Mouse (Mus musculus): Measurements from ENCODE around the gene Tspan13.

Gene Tspan13

DNA sequence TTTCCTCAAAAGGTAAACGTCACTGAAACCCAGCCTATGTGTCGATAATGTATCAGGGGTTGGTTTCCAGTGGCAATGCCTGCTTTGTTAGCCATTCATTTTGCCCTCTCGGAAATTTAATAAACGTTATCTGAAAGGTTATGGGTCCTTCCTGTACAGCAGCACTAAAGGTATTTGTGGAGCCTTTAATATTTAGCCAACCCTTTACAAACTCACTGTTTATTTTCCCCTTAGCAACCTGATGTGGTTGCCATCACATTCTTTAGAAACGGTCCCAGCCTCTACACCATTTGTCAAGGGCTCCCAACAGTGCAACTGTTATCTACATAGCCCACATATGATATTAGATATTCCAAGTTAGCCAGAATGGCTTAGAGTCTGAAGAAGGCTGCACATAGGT lies 62.7 kb downstream of the Tspan13 start:
- no peak for DNase-seq (ENCODE audit: low read depth in 1 of 2, low spot score in 2 of 2)

DNA sequence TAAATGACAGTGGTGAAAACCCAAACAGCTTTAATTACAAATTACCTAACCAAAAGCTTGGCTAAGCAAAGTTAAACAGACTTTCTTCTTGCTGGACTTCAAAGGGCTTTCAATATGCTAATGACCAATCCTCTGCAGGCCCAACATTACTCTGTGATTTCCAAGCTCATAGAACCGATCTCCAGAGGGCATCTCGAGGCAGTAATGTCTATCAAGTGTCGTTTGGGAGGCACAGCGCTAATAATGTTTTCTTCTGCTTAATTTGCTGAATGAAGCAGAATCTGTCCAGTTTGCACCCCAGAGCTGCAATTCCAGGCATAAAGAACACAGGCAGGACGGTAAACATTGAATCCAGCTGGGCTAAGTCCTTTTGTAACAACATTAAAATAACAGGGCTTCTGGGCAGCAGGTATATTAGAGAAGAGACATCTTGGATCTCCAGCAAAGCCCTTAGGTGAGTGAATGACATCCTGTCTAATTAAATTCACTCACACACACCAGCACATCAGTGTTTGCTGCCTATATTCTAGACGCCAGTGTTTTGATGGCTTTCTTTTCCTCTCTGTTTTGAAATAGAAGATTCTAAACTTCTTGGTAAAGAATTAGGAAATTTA lies 64.6 kb downstream of the Tspan13 start:
- no peak for DNase-seq (ENCODE audit: low read depth in 1 of 2, low spot score in 2 of 2)

DNA sequence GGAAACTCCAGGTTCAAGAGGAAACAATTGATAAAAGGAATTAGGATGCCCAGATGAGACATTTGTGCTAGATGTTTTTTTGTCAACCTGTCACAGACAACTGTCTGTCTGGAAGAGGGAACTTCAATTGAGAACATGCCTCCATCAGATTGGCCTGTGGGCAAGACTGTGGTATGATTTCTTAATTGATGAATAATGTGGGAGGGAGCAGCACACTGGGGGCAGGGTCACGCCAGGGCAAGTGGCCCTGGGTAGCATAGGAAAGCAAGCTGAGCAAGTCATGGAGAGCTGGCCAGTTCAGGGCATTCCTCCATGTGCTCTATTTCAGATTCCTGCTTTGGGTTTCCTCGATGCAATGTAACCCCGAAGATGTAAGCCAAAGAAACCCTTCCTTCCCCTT lies 66.4 kb downstream of the Tspan13 start:
- DNase-seq (ENCODE audit: low read depth in 1 of 2, low spot score in 2 of 2), result no peak

DNA sequence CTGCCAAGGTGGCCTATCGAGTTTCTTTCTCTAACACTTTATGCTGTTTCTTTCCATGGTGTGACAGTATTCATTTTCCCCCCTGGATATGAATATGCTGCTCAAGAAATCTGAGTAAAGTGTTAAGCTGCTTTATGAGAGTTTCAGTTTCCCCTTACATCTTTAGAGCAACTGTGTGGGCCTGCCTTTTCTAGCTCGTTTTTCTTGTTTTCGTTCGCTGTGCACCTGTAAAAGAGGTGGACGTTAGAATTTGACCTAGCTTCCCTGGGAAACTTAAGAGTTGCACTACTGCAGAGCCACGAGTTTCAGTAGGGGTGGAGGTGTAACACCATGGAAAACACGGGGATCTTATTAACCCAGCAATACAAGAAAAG lies 75.5 kb downstream of the Tspan13 start:
- no peak for DNase-seq (ENCODE audit: low read depth in 1 of 2, low spot score in 2 of 2)

DNA sequence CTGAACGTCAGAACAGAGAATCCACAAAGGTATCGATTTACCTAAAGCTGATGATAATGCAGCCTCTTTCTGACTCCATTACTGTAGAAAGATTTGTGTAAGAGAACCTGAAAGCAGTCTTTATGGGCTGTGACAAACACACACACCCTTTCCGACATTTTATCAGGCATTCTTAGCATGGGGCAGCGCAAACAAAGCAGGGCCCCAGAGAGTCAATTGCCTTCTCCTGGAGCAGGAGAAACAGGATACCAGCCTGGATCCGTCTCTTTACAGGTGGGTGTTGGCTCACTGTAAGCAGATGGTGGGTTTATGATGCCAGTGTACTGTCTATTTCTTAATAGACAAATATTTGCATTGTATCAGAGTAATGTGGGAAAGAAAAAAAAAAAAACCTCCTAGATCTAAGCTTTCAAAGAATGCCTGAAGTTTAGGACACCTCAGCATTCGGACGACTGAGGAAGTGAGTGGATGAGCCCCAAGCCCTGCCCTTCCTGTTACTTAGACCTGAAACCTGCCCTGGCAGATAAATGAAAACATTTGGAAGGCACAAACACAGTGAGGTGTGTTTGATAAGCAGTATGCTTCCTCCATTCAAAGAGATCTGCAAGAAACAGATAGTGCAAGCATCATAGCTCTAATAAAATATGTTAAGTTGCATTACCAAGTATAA lies 76.1 kb downstream of the Tspan13 start:
- no peak for DNase-seq (ENCODE audit: low read depth in 1 of 2, low spot score in 2 of 2)
